Mouse (Mus musculus): ENCODE results near the gene Chpf.

- TF ChIP-seq POLR2A (IDR thresholded peaks at IDR 0.05; ENCODE audit: low read depth, low read length) (peak; percentile 31; the same call in 1 of the 2 replicates), CTCF (IDR thresholded peaks at IDR 0.05; ENCODE audit: extremely low read depth, insufficient read length, insufficient replicate concordance, low read depth, low read length) (no peak)
Observed at GRCm38 (mm10) chr1:75478916-75479634, at the start of gene Chpf, which contains the start of gene Tmem198.
